Mouse (Mus musculus): ENCODE results near the gene Actn1. TPM values are rescaled to one million over a fixed set of nuclear protein-coding genes. Genes with fewer than 3 reads are reported as not detected.
"Not testable (repeated sequence)": the region's sequence is repeated elsewhere in the genome, so short reads cannot be mapped to it uniquely, and the experiment has no call there.

Actn1 gene
- polyA plus RNA-seq, 1 experiment, result 0.54 TPM

- Histone ChIP-seq H3K9me3 (ENCODE audit: control insufficient read depth, low read length) (no peaks in the 10 kb centered on the region), H3K4me3 (replicated peaks) (no peak overlapping the region), H3K27me3 (ENCODE audit: control insufficient read depth) (no peaks in the 10 kb centered on the region), H3K36me3 (ENCODE audit: control insufficient read depth) (no peaks in the 10 kb centered on the region), H3K4me1 (ENCODE audit: control insufficient read depth) (peaks cover 5% of the 10 kb centered on the region)
- TF ChIP-seq GATA1 (IDR thresholded peaks at IDR 0.05; ENCODE audit: low read length), result no peak
- TF ChIP-seq TAL1 (IDR thresholded peaks at IDR 0.05; ENCODE audit: low read length), result no peak
Observed at GRCm38 (mm10) chr12:80285890-80286289, 25.7 kb upstream of the Actn1 start.

GRCm38 (mm10) chr12:80284251-80284650 lies 24.1 kb upstream of the Actn1 start:
- not testable (repeated sequence) for H3K4me3 ChIP-seq (replicated peaks); H3K27me3 ChIP-seq (ENCODE audit: control insufficient read depth); H3K36me3 ChIP-seq (ENCODE audit: control insufficient read depth); H3K9me3 ChIP-seq (ENCODE audit: control insufficient read depth, low read length); H3K4me1 ChIP-seq (ENCODE audit: control insufficient read depth)

GRCm38 (mm10) chr12:80278866-80279265 lies 18.7 kb upstream of the Actn1 start:
- Histone ChIP-seq H3K36me3 (ENCODE audit: control insufficient read depth) (no peaks in the 10 kb centered on the region), H3K9me3 (ENCODE audit: control insufficient read depth, low read length) (no peaks in the 10 kb centered on the region), H3K4me3 (replicated peaks) (no peak overlapping the region), H3K4me1 (ENCODE audit: control insufficient read depth) (no peaks in the 10 kb centered on the region), H3K27me3 (ENCODE audit: control insufficient read depth) (no peaks in the 10 kb centered on the region)
- TF ChIP-seq TAL1 (IDR thresholded peaks at IDR 0.05; ENCODE audit: low read length), result no peak
- no peak for TF ChIP-seq GATA1 (IDR thresholded peaks at IDR 0.05; ENCODE audit: low read length)

- H3K27me3 ChIP-seq (ENCODE audit: control insufficient read depth), result no peaks in the 10 kb centered on the region; the same call in 1 of the 2 replicates
- no peak for TF ChIP-seq TAL1 (IDR thresholded peaks at IDR 0.05; ENCODE audit: low read length)
- no peak for TF ChIP-seq GATA1 (IDR thresholded peaks at IDR 0.05; ENCODE audit: low read length)
- no peaks in the 10 kb centered on the region for H3K36me3 ChIP-seq (ENCODE audit: control insufficient read depth)
- H3K9me3 ChIP-seq (ENCODE audit: control insufficient read depth, low read length), result no peaks in the 10 kb centered on the region
- no peak overlapping the region for H3K4me3 ChIP-seq (replicated peaks)
- H3K4me1 ChIP-seq (ENCODE audit: control insufficient read depth), result no peaks in the 10 kb centered on the region; the same call in 1 of the 2 replicates
Observed at GRCm38 (mm10) chr12:80277428-80277827, 17.3 kb upstream of the Actn1 start.

- Histone ChIP-seq H3K9me3 (ENCODE audit: control insufficient read depth, low read length) (no peaks in the 10 kb centered on the region), H3K27me3 (ENCODE audit: control insufficient read depth) (no peaks in the 10 kb centered on the region; the same call in none of the 2 replicates), H3K4me1 (ENCODE audit: control insufficient read depth) (no peaks in the 10 kb centered on the region; the same call in 1 of the 2 replicates), H3K36me3 (ENCODE audit: control insufficient read depth) (no peaks in the 10 kb centered on the region), H3K4me3 (replicated peaks) (no peak overlapping the region)
- TF ChIP-seq GATA1 (IDR thresholded peaks at IDR 0.05; ENCODE audit: low read length) (no peak), TAL1 (IDR thresholded peaks at IDR 0.05; ENCODE audit: low read length) (no peak)
Observed at GRCm38 (mm10) chr12:80275187-80275820, 15.1 kb upstream of the Actn1 start.

GRCm38 (mm10) chr12:80273020-80273686 lies 13.0 kb upstream of the Actn1 start:
- Histone ChIP-seq H3K27me3 (ENCODE audit: control insufficient read depth) (no peaks in the 10 kb centered on the region; the same call in none of the 2 replicates), H3K9me3 (ENCODE audit: control insufficient read depth, low read length) (no peaks in the 10 kb centered on the region), H3K4me3 (replicated peaks) (no peak overlapping the region), H3K4me1 (ENCODE audit: control insufficient read depth) (no peaks in the 10 kb centered on the region; the same call in 1 of the 2 replicates), H3K36me3 (ENCODE audit: control insufficient read depth) (no peaks in the 10 kb centered on the region)
- TF ChIP-seq GATA1 (IDR thresholded peaks at IDR 0.05; ENCODE audit: low read length), result no peak
- no peak for TF ChIP-seq TAL1 (IDR thresholded peaks at IDR 0.05; ENCODE audit: low read length)

- no peak overlapping the region for H3K4me3 ChIP-seq (replicated peaks)
- H3K4me1 ChIP-seq (ENCODE audit: control insufficient read depth), result no peaks in the 10 kb centered on the region; the same call in 1 of the 2 replicates
- no peaks in the 10 kb centered on the region for H3K36me3 ChIP-seq (ENCODE audit: control insufficient read depth)
- H3K9me3 ChIP-seq (ENCODE audit: control insufficient read depth, low read length), result no peaks in the 10 kb centered on the region
- TF ChIP-seq TAL1 (IDR thresholded peaks at IDR 0.05; ENCODE audit: low read length) (no peak), GATA1 (IDR thresholded peaks at IDR 0.05; ENCODE audit: low read length) (no peak)
- H3K27me3 ChIP-seq (ENCODE audit: control insufficient read depth), result no peaks in the 10 kb centered on the region; the same call in none of the 2 replicates
Observed at GRCm38 (mm10) chr12:80271806-80272205, 11.6 kb upstream of the Actn1 start.

- no peak for TF ChIP-seq GATA1 (IDR thresholded peaks at IDR 0.05; ENCODE audit: low read length)
- 0 out of 3 replicates have a peak, but pooled peaks have one; percentile 12 for TF ChIP-seq TAL1 (IDR thresholded peaks at IDR 0.05; ENCODE audit: low read length)
Observed at GRCm38 (mm10) chr12:80270924-80271323, 10.8 kb upstream of the Actn1 start.

GRCm38 (mm10) chr12:80269303-80269702 lies 9.1 kb upstream of the Actn1 start:
- no peak for TF ChIP-seq TAL1 (IDR thresholded peaks at IDR 0.05; ENCODE audit: low read length)
- no peak for TF ChIP-seq GATA1 (IDR thresholded peaks at IDR 0.05; ENCODE audit: low read length)

More at GRCm38 (mm10) chr12:80270924-80271323, 10.8 kb upstream of the Actn1 start:
- Histone ChIP-seq H3K36me3 (ENCODE audit: control insufficient read depth) (no peaks in the 10 kb centered on the region), H3K9me3 (ENCODE audit: control insufficient read depth, low read length) (no peaks in the 10 kb centered on the region), H3K4me1 (ENCODE audit: control insufficient read depth) (no peaks in the 10 kb centered on the region; the same call in 1 of the 2 replicates), H3K27me3 (ENCODE audit: control insufficient read depth) (no peaks in the 10 kb centered on the region; the same call in none of the 2 replicates), H3K4me3 (replicated peaks) (no peak overlapping the region)

More at GRCm38 (mm10) chr12:80269303-80269702, 9.1 kb upstream of the Actn1 start:
- H3K4me1 ChIP-seq (ENCODE audit: control insufficient read depth), result no peaks in the 10 kb centered on the region; the same call in 1 of the 2 replicates
- no peaks in the 10 kb centered on the region for H3K36me3 ChIP-seq (ENCODE audit: control insufficient read depth)
- H3K27me3 ChIP-seq (ENCODE audit: control insufficient read depth), result no peaks in the 10 kb centered on the region; the same call in none of the 2 replicates
- no peaks in the 10 kb centered on the region for H3K9me3 ChIP-seq (ENCODE audit: control insufficient read depth, low read length)
- no peak overlapping the region for H3K4me3 ChIP-seq (replicated peaks)

All from erythroblast, embryonic 14.5 days (primary cell).